Mouse (Mus musculus): Measurements from ENCODE around the gene Bicra.

GRCm38 (mm10) chr7:15929910-15930309, 117.8 kb downstream of the Bicra start:
- TF ChIP-seq CTCF (IDR thresholded peaks at IDR 0.05; ENCODE audit: extremely low read depth, insufficient read depth, low read length): peak; percentile 43; the same call in 1 of the 2 replicates
- TF ChIP-seq POLR2A (IDR thresholded peaks at IDR 0.05; ENCODE audit: extremely low read depth, insufficient read depth, low read length): no peak
